Mouse (Mus musculus): ENCODE results near the gene Gm21541. TPM values are rescaled to one million over a fixed set of nuclear protein-coding genes. Genes with fewer than 3 reads are reported as not detected.

Gm21541 gene
- polyA plus RNA-seq (2012; fragmentation: generic; extraction: Trizol): not detected

DNA sequence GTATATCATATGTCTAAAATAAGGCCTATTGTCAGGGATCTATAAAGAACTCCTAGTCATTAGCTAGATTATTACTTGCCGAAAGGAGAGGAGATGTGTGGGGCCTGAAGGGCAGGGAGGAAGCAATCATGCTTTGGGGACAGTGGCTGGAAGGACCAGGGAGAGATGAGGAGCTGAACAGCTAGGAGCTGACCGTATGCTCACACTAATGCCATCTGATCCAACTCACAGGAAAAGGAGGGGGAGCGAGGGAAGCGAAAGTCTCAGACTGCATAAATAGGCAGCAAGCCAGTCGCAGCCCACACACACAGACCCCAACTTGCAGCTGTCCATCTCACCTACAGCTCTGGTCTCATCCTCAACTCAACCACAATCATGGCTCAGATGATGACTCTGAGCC is at the start of gene Gm21541:
Gene Gm21541, plus strand, starts transcription at position 301 of the 400 bp plus-strand sequence.

DNA sequence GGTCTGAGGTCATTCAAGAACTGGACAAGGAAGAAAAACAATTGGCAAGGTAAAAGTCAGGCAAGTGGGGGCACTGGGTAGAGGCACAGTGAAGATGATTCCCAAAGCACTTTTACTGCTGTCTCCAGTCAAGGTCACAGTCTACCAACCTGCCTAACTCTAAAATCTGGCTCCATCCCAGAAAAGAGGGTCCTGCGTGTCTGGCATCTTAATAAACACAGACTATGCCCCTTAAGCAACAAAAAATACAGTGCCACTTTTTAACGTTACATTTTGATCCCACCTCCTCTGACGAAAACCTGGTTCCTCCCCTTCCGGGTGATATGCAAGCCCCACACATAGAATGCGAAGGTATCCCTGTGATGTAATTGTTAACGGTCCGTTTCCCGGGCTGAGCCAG is 37.9 kb downstream of the Gm21541 start, which contains the start of gene Gm20878:
Gene Gm20878, plus strand, starts transcription at position 301 of the 400 bp plus-strand sequence.

Other genes starting within 250 kb of the Gm21541 start
- gene Cntfr, start 206.5 kb upstream of the Gm21541 start, polyA plus RNA-seq (2012; fragmentation: generic; extraction: Trizol): under 1 TPM in 1 of 2 experiments, not detected in 1; 0.05 TPM
- gene Il11ra1, start 203.6 kb upstream of the Gm21541 start, polyA plus RNA-seq (2012; fragmentation: generic; extraction: Trizol): 100 to 1,000 TPM in 1 of 2 experiments, 10 to 100 TPM in 1; 68.7 to 317 TPM
- gene Rpp25l, start 190.1 kb upstream of the Gm21541 start, polyA plus RNA-seq (2012; fragmentation: generic; extraction: Trizol): 10 to 100 TPM; 90.6 to 99.4 TPM
- gene Dctn3, start 180.4 kb upstream of the Gm21541 start, polyA plus RNA-seq (2012; fragmentation: generic; extraction: Trizol): 100 to 1,000 TPM; 122 to 198 TPM
- not detected for gene Arid3c, start 172.5 kb upstream of the Gm21541 start, polyA plus RNA-seq (2012; fragmentation: generic; extraction: Trizol)
- gene Galt, start 148.4 kb upstream of the Gm21541 start, polyA plus RNA-seq (2012; fragmentation: generic; extraction: Trizol): 10 to 100 TPM; 20.2 to 55.7 TPM
- gene Sigmar1, start 147.5 kb upstream of the Gm21541 start, polyA plus RNA-seq (2012; fragmentation: generic; extraction: Trizol): 100 to 1,000 TPM in 1 of 2 experiments, 10 to 100 TPM in 1; 77.0 to 110 TPM
- gene Ccl27a, start 129.4 kb upstream of the Gm21541 start, polyA plus RNA-seq (2012; fragmentation: generic; extraction: Trizol): under 1 TPM in 1 of 2 experiments, not detected in 1; 0.30 TPM
- not detected for gene Gm20878, start 38.0 kb downstream of the Gm21541 start, polyA plus RNA-seq (2012; fragmentation: generic; extraction: Trizol)
- gene Fam205a4, start 62.4 kb downstream of the Gm21541 start, polyA plus RNA-seq (2012; fragmentation: generic; extraction: Trizol): not detected
- gene Gm21093, start 131.1 kb downstream of the Gm21541 start, polyA plus RNA-seq (2012; fragmentation: generic; extraction: Trizol): not detected
- not detected for gene Gm3893, start 187.6 kb downstream of the Gm21541 start, polyA plus RNA-seq (2012; fragmentation: generic; extraction: Trizol)
- gene Gm13304, start 211.2 kb downstream of the Gm21541 start, polyA plus RNA-seq (2012; fragmentation: generic; extraction: Trizol): not detected
- not detected for gene Gm13306, start 249.8 kb downstream of the Gm21541 start, polyA plus RNA-seq (2012; fragmentation: generic; extraction: Trizol)